Mouse (Mus musculus) liver, adult 2 months (tissue): ENCODE data around the gene Kif26b.

Experiments
- CTCF ChIP-seq: fragments of 200-500 bp; IDR thresholded peaks from 2 replicates; pipeline ENCODE4 v1.5.1; 2011; ENCODE audit warnings: low read depth, low read length, control low read depth
- POLR2A ChIP-seq: fragments of 200-500 bp; IDR thresholded peaks from 2 replicates; pipeline ENCODE4 v1.6.1; 2011; ENCODE audit warnings: low read length, control low read depth; ENCODE audit not compliant: insufficient read depth; ENCODE audit errors: extremely low read depth

DNA sequence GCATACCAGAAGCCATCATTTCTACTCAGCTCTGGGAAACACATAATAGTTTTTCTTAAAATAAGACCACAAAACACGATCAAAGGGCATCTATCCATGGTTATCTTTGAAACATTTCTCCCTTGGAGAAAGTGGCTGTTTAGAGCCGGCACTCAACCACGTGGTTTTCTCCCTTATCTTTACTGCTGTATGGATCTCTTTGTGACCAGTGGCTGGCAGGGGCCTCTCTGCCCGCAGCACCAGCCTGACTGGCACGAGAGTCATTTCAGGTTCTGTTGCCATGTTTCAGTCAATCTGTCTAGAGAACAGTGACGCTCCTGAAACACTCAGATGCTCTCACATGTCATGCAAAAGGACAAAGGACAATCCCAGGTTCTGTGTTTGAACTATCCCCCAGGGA is 241.1 kb downstream of the Kif26b start:
- no peak for TF ChIP-seq POLR2A
- TF ChIP-seq CTCF = no peak
